Mouse (Mus musculus) 3134 (cell line): ENCODE measurements around the gene Tenm1.

Experiments used
- DNase-seq: peaks from one replicate; pipeline ENCODE4 v3.0.0-alpha.2; 2011; ENCODE audit warnings: low spot score; ENCODE audit not compliant: insufficient read length; ENCODE audit errors: extremely low read depth

Gene Tenm1

DNA sequence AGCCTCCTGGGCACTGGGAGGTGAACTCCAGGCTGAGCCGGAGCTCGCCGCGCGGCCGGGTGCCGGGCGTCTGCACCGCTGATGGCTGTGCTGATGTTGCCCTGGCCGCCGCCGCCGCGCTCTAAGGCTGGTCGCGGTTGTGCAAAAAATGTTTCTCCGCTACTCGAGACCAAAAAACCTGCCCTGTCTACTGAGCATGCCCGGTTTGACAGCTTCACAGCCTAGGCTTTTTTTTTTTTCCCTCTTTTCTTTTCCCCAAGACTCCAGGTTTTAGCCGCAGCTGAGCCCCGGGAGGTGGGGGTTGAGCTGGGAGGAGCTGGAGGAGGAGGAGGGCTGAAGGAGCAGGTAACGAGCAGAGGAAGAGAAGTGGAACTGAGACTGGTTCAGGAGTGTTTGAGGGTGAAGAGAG is at the start of gene Tenm1:
Gene Tenm1 (minus strand): TSS at position 272 of the 409 bp plus-strand sequence.
- no peak for DNase-seq

DNA sequence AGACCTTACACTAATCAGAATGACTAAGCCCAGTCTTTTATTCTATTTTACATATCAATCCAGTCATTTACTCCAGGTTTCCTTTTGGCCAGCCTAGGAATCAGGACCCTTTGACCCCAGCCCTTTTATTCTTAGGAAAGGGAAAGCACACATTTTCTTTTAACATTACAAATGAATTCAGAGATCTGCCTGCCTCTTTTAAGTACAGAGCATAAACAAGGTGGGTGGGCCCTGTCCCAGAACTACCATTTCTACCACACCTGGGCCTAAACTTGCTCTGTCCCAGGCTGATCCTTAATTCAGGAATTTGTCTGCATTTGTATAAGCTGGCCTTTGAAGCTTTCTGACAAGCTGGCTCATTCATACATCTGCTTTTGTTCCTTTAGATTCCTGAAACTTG is 38.4 kb upstream of the Tenm1 start:
- DNase-seq: no peak

DNA sequence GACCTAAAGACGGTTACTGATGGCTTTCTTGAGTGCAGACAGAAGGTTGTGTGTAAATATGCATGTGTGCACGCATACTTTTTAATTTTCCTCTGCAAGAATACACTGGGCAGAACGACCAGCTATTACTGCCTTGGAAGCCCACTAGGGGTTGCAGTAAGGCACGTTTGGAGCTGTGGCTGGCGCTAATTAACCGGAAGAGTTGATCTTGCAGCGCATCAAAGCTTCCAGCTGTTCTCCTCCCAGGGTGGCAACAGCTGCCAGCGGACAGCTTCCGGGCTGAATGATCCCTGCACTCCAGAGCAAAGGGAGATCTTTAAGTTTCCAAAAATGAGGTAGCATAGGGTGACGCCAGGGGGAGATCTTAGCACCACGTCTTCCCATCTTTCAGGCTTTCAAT is 1.7 kb upstream of the Tenm1 start:
- DNase-seq: no peak

DNA sequence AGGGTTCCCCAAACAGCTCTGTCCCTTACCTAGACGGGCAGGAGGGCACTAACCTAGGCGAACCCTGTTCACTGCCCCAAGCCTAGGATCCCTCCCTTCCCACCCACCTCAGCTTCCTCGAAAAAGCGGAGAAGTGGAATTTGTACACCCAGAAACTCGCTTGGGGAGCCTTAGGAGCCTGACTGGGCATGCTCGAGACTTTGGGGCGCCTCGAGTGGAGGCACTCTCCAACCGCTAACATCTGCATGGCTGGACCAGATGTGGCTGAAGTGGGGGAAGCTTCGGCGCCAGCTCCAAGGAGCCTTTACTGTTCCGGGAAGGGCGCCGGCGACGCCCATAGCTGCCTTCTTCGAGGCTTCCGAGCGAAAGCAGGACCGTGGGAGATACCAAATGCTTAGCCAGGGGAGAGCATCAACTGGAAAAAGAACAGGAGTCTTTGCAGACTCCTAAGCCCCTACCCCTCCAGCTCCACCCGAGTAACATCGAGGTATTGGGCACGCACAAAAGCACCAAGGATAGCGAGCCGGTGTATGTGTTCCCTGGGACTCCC is 1.1 kb upstream of the Tenm1 start:
- no peak for DNase-seq

DNA sequence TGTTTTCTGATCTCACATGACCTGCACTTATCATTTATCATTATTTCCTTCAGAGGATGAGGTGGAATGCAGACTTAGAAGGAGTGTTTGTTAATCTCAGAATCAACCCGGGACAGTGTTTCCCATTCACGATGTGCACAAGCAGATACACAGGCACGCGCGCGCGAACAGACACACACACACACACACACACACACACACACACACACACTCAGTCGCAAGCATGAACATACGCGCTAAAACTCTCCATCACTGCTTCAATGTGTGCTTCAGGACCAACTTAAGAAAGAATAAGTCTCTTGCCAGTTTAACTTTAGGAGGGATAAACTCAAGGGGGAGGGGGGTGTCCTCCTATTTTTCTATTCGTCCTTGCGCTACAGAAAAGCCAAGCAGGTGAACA is 411 bp upstream of the Tenm1 start:
- DNase-seq: no peak

DNA sequence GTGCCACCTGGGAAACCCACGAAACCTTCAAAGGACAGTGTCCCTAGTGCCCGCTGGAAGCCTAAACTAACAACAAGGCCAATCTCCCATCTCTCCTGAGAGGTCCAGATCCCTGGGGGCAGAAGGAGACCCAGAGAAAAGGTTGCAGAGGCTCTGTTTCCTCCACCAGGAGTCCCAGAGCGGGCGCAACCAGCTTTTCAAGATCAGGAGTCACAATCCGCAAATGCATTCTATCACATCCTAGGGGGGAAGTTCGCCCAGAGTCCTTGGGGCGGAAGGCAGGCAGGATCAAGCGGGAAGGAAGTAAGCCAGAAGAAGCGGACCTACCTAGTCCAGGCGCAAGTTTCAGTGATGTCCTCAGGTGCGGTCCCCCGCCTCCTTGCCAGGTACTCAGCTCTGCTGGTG is 963 bp downstream of the Tenm1 start:
- no peak for DNase-seq

DNA sequence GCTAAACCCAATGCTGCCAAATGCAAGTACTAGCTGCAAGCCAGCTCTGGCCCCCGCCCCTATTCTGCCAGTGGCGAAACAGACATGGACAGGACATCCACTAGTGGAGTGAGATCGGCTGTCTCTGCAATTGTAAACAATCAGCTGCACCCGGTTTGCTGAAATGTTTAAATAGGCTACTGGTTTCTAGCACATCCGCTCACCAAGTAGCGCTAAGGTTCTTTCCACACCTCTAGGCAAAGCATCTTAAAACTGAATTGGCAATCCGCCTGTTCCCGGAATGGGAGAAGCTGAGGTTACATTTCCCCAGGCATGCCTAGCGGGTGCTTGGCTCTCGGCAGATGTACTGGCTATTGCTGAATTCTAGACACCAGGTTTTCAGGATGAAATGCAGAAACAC is 1.8 kb downstream of the Tenm1 start:
- no peak for DNase-seq

DNA sequence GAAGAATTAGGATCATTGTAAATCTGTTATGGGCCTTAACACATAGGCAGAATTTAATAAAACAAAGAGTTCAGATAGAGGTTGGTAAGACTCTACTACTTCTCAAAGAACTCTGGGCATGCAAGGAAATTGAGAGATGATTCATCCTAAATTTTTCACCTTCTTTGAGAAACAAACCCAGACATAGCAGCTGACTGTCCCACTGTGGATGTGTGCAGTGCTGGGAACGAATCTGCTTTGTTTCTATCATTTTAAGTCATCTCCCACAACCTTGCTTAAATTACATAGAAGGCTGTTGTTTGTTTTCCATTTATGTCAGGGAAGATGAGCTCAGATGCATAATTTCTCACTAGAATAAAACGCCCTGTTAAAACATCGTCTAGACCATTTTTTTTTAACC is 31.0 kb downstream of the Tenm1 start:
- no peak for DNase-seq

DNA sequence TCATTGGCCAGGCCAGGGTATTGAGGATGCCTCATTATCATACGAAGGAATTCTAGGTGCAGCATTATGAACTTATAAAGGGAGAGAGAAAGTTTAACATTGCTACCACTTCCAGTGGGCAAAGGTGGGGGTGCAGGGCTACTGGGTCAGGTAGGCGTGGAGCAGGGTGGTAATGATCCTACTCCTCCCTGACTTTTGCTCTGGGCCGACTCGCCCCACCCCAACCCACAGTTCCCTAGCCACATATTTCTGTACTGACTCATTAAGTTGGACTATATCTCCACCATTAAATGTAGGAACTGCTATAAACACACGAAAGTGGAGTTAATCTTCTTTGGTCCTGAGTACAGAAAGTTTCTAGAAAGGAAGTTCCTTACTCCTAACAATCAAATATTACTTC is 40.8 kb downstream of the Tenm1 start:
- DNase-seq: peak; percentile 19

DNA sequence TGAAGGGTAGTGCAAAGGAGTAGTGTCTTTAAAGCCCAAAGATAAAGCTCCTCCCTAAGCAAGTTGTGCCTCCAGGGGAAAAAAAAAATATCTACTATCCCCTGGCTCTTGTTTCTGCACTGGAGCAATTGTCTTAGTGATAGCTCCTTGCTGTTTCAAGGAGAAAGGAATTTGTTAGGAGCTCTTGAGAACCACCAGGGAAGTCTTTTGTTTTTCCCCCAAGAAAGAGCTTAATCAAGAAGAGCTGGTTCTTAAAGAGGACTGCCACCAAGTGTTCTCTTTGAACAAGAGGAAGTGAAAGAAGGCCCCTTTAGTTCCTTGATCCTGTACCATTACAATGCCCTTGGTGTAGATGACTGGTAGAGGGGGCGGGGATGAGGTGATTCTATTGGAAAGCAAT is 56.4 kb downstream of the Tenm1 start:
- no peak for DNase-seq

DNA sequence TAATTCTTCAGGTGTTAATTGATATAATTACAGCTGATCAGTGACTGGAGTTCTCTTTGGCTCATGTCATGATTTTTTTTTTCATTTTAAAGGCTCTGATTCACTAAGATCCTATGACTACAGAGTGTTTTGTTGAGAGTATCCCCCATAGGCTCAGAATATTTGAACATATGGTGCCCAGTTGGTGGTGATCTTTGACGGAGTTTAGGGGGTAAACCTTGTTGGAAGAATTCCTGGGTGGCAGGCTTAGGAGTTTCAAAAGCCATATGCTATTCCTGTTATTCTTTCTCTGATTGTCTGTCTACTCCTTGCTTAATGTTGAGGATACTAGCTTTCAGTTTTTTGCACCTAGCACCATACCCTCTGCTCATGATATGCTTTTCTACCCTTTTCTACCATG is 109.6 kb downstream of the Tenm1 start:
- no peak for DNase-seq

DNA sequence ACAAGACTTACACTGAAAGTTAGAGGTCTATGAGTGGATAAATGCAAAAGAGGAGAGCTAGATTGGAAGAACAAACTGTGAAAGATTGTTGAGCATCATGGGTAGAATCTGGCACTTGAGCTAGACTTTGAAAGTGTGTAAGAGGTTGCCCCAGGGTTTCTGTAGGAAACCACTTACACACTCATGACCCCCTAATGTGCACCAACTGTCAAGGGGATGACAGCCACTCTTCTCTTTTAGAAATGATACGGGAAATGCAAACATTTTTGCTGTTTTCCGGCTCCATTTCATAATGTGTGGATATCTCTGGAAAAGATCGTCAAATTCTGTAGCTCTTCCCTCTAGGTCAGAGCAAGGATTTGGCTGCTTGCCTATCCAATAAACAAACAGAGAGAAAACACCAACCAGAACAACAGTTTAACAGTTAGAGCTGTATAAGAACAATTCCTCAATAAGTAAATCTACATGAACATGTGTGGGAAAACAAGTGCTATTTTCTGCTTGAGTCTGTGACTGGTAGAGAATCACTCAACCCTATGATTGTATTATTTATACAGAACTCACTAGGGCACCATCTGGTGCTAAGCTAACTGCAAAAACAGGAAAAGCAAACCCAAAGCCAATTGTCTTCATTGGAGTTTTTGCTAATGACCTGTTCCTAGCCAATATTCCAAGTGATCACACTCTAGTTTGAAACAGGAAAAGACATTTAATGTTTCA is 111.0 kb downstream of the Tenm1 start:
- no peak for DNase-seq

DNA sequence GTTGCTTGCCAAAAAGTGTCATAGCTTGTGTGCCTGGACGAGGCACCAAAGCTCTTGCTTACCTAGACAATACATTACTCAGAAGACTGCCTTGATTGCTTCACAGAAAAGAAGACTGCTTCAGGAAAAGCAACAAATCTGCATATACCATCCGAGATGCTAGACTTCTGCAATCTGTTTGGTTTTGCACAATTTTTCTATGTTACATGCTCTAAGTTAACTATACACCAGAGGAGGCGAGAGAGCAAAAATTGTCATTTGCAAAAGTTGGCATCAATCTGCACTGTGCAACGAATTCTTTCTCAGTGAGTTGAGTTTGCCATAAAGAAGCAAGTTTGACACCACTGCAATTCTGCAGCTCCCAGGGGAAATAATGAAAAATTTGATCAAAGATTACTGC is 193.1 kb downstream of the Tenm1 start:
- no peak for DNase-seq

DNA sequence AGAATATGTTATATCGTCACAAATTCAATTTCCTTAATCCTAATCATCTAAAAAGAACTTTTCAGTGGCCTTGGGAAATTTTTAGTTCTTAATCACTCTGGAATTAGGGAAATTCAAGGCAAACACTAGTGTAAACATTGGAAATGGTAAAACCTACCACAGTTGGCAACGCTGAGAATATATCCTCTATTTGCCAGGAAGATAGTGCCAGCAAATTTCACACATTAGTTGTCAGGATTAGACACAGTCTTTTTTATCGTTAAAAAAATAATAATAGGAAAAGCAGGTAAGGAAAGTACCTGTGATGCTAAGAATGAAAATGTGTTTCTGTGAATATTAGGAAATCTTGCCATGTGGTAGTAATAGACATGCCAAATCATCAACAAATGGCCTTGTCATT is 223.9 kb downstream of the Tenm1 start:
- DNase-seq: no peak

DNA sequence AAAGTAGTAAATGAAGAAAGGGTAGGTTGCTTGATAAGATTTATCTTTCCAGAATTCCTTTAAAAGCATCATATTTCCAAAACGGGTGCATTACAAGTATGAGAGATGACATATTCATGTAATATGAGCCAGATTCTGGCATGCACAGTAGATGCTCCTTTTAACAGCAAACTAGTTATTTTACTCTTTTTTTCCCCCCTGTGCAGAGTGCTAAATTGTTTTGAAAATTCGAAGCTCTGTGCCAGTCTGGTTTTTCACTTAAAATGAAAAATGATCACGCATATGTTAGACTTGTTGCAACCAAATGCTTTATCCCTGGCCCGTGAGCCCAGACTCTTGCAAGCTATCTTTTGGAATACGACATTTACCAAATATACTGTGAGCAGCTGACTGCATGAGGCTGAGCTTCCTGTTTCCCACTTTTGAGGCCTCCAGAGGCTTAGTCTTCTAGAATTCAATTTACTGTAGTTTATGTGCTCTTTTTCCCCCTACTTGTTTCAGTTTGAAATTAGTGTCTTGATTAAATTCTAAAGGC is 226.6 kb downstream of the Tenm1 start:
- no peak for DNase-seq

DNA sequence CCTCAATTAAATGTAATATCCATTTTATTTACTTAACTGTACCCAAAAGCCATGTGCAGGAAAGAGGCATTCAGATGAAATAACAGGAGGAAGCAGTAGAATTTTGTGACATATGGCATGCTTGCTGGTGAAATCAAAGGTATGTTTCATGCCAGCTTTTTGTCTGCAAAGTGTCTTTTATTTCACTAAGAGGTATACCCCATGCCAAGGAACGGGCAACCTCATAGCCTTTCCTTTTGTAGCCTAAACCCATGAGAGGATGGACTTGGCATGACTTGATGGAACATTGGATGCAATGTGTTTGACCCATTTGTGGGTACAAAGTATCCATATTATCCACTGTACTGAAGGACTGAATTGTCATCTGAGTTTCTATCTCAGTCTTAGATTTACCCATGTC is 246.0 kb downstream of the Tenm1 start:
- no peak for DNase-seq

DNA sequence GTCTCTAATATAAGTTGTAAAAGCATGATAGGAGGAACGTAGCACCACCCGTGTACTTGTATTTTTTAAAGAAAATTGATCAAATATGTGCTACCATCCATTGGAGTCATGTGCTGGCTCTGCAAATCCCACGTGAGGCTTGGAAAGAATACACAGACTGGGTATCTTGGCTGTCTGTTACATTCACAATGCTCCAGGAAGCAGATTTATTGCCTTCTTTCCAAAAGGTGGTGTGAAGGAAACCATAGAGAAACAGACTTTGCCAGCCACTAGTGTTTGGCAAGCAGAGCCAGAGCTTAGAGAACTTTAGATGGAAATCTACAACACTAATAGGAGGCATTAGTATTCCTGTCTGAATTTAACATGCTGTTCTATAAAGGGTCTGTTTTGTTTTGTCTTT is 277.4 kb downstream of the Tenm1 start:
- no peak for DNase-seq

DNA sequence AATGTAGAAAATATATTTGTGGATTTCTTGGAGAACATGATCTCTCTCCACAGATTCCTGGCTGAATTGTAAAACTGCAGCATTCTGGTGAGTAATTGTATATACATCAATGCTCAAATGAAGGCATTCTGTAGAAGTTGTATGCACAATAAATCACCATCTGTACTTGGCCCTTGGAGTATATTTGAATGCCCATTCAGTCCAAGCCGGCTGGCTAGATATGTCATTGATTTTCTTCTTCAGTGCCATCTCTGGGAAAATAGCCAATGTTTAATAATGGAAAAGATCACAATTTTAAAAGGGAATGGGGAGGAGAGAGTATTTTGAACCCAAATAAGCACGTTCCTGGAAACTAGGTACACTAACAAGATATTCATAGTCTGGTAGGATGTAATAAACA is 299.2 kb downstream of the Tenm1 start:
- DNase-seq: no peak

DNA sequence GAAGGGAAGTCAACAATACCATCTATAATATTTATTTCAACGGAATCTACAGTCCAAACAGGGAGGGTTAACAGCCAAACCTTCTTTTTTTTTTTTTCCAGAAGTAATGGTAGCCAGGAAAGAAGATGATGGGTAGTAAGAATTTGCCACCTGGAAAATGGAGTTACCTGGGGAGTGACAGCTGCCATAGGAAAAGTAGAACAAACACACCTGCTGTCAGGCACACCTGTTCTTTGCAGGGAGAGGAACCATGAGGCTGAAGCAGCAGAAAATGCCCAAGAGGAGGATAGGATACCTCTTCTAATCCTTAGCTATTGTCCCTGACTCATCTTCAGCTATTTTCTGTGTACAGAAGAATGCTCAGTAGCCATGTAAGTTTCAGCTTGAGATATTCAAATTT is 306.4 kb downstream of the Tenm1 start:
- no peak for DNase-seq

DNA sequence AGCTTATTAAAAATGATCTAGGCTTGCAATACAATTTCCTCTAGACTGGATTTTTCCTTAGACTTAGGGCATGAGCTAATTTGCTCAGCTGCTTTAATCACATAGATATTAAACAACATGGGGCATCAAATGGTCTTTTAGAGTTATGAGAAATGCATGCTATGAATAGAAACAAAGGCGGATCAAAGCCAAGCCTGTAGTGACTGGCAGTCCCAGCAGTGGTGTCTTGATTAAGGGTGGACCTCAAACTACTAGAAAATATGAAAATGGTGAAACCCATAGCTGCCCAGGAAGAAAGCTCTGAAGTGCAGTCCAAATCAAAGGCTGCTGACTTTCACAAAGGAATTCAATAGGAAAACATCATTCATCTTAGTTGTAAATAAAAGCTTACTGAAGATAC is 306.9 kb downstream of the Tenm1 start:
- DNase-seq: no peak

DNA sequence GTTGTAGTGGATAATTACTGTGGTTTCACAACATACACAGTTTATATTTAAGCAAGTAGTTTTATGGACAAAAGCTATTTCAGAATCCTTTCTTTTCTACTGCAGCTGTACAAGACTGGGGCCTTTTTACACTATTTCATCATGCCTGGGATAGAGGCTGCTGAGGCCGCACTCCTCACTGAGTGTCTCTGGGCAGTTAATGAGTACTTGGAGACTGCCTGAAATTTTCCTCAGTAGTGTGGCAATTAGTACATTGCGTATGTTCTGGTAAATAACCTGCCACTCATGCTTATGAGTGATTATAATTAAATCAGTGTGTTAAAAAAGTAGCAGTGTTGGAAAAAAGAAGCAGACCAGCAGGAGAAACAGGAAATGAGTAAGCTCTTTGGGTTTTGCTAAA is 442.8 kb downstream of the Tenm1 start:
- DNase-seq: no peak

DNA sequence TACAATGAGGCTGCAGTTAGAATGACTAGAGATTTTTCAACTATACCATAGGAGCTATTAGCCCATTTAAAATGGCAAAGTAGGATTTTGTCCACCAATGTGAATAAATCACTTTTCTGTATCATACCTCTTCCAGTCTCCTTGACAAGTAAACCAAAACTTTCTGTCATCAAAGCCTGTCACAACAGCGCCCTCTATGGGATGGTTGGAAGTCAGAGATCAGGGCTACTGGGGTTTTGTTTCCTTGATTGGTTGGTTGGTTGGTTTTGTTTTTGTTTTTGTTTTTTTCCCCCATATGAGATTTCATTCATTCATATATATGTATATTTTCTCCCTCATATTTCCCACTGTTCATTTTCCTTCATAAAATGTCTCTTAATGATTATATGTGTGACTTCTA is 455.4 kb downstream of the Tenm1 start:
- no peak for DNase-seq

DNA sequence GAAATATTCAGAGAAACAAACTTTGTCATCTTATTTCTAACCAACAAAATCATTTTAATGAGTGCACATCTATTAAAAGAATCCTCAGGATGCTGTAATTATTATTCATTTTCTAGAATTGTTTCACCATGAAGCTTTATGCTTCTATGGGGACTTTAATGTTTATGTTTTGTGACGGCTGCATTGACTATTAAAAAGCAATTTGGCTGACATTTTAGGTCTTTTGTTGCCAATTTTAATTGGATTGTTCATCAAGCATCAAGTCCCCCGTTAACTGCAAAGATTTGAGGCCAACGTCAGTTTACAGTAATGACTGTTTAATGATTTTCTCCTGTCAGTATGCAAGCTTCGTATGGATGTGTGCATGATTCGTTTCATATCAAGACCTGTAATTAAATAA is 461.3 kb downstream of the Tenm1 start:
- no peak for DNase-seq
